Mouse (Mus musculus): ENCODE results near the gene Impg1.
"Not testable (repeated sequence)": the region's sequence is repeated elsewhere in the genome, so short reads cannot be mapped to it uniquely, and the experiment has no call there.

Gene Impg1

GRCm38 (mm10) chr9:80344451-80345000 lies 120.8 kb downstream of the Impg1 start:
- no peak for DNase-seq (ENCODE audit: low spot score)

GRCm38 (mm10) chr9:80342520-80342919 lies 122.8 kb downstream of the Impg1 start:
- DNase-seq (ENCODE audit: low spot score) = no peak

GRCm38 (mm10) chr9:80341756-80342155 lies 123.5 kb downstream of the Impg1 start:
- DNase-seq (ENCODE audit: low spot score) = no peak

GRCm38 (mm10) chr9:80340927-80341326 lies 124.4 kb downstream of the Impg1 start:
- no peak for DNase-seq (ENCODE audit: low spot score)

GRCm38 (mm10) chr9:80338026-80338425 lies 127.3 kb downstream of the Impg1 start:
- DNase-seq (ENCODE audit: low spot score) = no peak

GRCm38 (mm10) chr9:80335660-80336357 lies 129.5 kb downstream of the Impg1 start:
- DNase-seq (ENCODE audit: low spot score) = no peak

GRCm38 (mm10) chr9:80333998-80334605 lies 131.2 kb downstream of the Impg1 start:
- DNase-seq (ENCODE audit: low spot score) = no peak

- DNase-seq (ENCODE audit: low spot score) = no peak
Measured at GRCm38 (mm10) chr9:80333466-80333865, 131.8 kb downstream of the Impg1 start.

- peak; percentile 18 for DNase-seq (ENCODE audit: low spot score)
Measured at GRCm38 (mm10) chr9:80332153-80332552, 133.1 kb downstream of the Impg1 start.

GRCm38 (mm10) chr9:80321051-80321887 lies 144.0 kb downstream of the Impg1 start:
- not testable (repeated sequence) for DNase-seq (ENCODE audit: low spot score)

- DNase-seq (ENCODE audit: low spot score) = no peak
Measured at GRCm38 (mm10) chr9:80318027-80318426, 147.3 kb downstream of the Impg1 start.

- DNase-seq (ENCODE audit: low spot score) = no peak
Measured at GRCm38 (mm10) chr9:80315922-80316321, 149.4 kb downstream of the Impg1 start.

- DNase-seq (ENCODE audit: low spot score) = no peak
Measured at GRCm38 (mm10) chr9:80313610-80314009, 151.7 kb downstream of the Impg1 start.

GRCm38 (mm10) chr9:80307629-80308028 lies 157.7 kb downstream of the Impg1 start:
- DNase-seq (ENCODE audit: low spot score) = no peak

GRCm38 (mm10) chr9:80306853-80307252 lies 158.4 kb downstream of the Impg1 start:
- no peak for DNase-seq (ENCODE audit: low spot score)

- no peak for DNase-seq (ENCODE audit: low spot score)
Measured at GRCm38 (mm10) chr9:80306390-80306789, 158.9 kb downstream of the Impg1 start.

GRCm38 (mm10) chr9:80303518-80303917 lies 161.8 kb downstream of the Impg1 start:
- DNase-seq (ENCODE audit: low spot score) = no peak

- DNase-seq (ENCODE audit: low spot score) = no peak
Measured at GRCm38 (mm10) chr9:80299031-80299430, 166.2 kb downstream of the Impg1 start.

GRCm38 (mm10) chr9:80296086-80296485 lies 169.2 kb downstream of the Impg1 start:
- no peak for DNase-seq (ENCODE audit: low spot score)

- no peak for DNase-seq (ENCODE audit: low spot score)
Measured at GRCm38 (mm10) chr9:80293056-80293584, 172.2 kb downstream of the Impg1 start.

- DNase-seq (ENCODE audit: low spot score) = no peak
Measured at GRCm38 (mm10) chr9:80286845-80287244, 178.4 kb downstream of the Impg1 start.

- no peak for DNase-seq (ENCODE audit: low spot score)
Measured at GRCm38 (mm10) chr9:80284539-80285174, 180.6 kb downstream of the Impg1 start.

Measured in testis, postnatal 14 days (tissue).